Mouse (Mus musculus): ENCODE results near the gene Cul4a.
A peak's percentile ranks its signal among the peaks of the same experiment; 100 is the strongest.
"Not testable (repeated sequence)": the region's sequence is repeated elsewhere in the genome, so short reads cannot be mapped to it uniquely, and the experiment has no call there.

Cul4a gene

GRCm38 (mm10) chr8:13105087-13105881 is at the start of gene Cul4a, which contains the start of gene Pcid2:
Gene Cul4a (plus strand): TSS chr8:13105621.
Gene Pcid2 (minus strand): TSS chr8:13105459.
- DNase-seq (ENCODE audit: low spot score) = peak; percentile 92

- DNase-seq (ENCODE audit: low spot score) = no peak
Observed at GRCm38 (mm10) chr8:13057351-13057750, 48.1 kb upstream of the Cul4a start.

GRCm38 (mm10) chr8:13060441-13061150 is 44.8 kb upstream of the Cul4a start, which contains the start of gene Proz:
Gene Proz (plus strand): TSS chr8:13060914.
- no peak for DNase-seq (ENCODE audit: low spot score)

GRCm38 (mm10) chr8:13063112-13063511 is 42.3 kb upstream of the Cul4a start:
- no peak for DNase-seq (ENCODE audit: low spot score)

GRCm38 (mm10) chr8:13073255-13073654 is 32.2 kb upstream of the Cul4a start:
- no peak for DNase-seq (ENCODE audit: low spot score)

GRCm38 (mm10) chr8:13075044-13075443 is 30.4 kb upstream of the Cul4a start:
- no peak for DNase-seq (ENCODE audit: low spot score)

GRCm38 (mm10) chr8:13075579-13075978 is 29.8 kb upstream of the Cul4a start:
- not testable (repeated sequence) for DNase-seq (ENCODE audit: low spot score)

GRCm38 (mm10) chr8:13077542-13077941 is 27.9 kb upstream of the Cul4a start:
- no peak for DNase-seq (ENCODE audit: low spot score)

- peak; percentile 95 for DNase-seq (ENCODE audit: low spot score)
Observed at GRCm38 (mm10) chr8:13104691-13105086, 732 bp upstream of the Cul4a start.

GRCm38 (mm10) chr8:13105908-13106551 is 609 bp downstream of the Cul4a start:
- no peak for DNase-seq (ENCODE audit: low spot score)

GRCm38 (mm10) chr8:13107990-13108638 is 2.7 kb downstream of the Cul4a start:
- DNase-seq (ENCODE audit: low spot score) = no peak

GRCm38 (mm10) chr8:13108967-13109366 is 3.5 kb downstream of the Cul4a start:
- DNase-seq (ENCODE audit: low spot score) = no peak

GRCm38 (mm10) chr8:13109416-13109960 is 4.1 kb downstream of the Cul4a start:
- no peak for DNase-seq (ENCODE audit: low spot score)

- no peak for DNase-seq (ENCODE audit: low spot score)
Observed at GRCm38 (mm10) chr8:13111917-13112316, 6.5 kb downstream of the Cul4a start.

GRCm38 (mm10) chr8:13113232-13113631 is 7.8 kb downstream of the Cul4a start:
- DNase-seq (ENCODE audit: low spot score) = no peak

GRCm38 (mm10) chr8:13117096-13117495 is 11.7 kb downstream of the Cul4a start:
- DNase-seq (ENCODE audit: low spot score) = no peak

- no peak for DNase-seq (ENCODE audit: low spot score)
Observed at GRCm38 (mm10) chr8:13118516-13118915, 13.1 kb downstream of the Cul4a start.

GRCm38 (mm10) chr8:13120882-13121665 is 15.7 kb downstream of the Cul4a start:
- DNase-seq (ENCODE audit: low spot score) = no peak

GRCm38 (mm10) chr8:13122887-13123421 is 17.5 kb downstream of the Cul4a start:
- DNase-seq (ENCODE audit: low spot score) = no peak

GRCm38 (mm10) chr8:13124897-13125296 is 19.5 kb downstream of the Cul4a start:
- DNase-seq (ENCODE audit: low spot score) = no peak

GRCm38 (mm10) chr8:13132220-13132619 is 26.8 kb downstream of the Cul4a start:
- DNase-seq (ENCODE audit: low spot score) = peak; percentile 51

Measured in ovary, postnatal 14 days (tissue).